Mouse (Mus musculus): ENCODE measurements around the gene Zdhhc19. TPM values are rescaled to one million over a fixed set of nuclear protein-coding genes. Genes with fewer than 3 reads are reported as not detected.

The Zdhhc19 gene
- total and polyA plus RNA-seq, 3 experiments: not detected

DNA sequence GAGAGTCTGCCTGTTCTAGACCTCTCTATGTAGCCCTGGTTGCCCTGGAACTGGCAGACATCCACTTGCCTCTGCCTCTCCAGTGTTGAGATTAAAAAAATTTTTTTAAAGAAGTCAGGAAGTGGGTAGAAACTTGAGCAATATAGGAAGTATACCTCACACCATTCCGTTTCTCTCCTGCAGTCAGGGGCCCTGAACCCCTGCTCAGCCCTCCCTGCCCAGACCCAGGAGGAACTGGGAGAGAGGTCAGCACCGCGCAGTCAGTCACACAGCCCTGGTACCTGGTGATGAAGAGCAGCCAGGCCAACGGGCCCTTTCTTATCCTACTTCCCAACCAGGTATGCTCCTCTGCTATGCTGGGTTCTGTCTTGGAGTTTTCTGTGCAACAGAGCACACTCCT lies 54.0 kb downstream of the Zdhhc19 start:
- TF ChIP-seq TAL1 (conservative IDR thresholded peaks at IDR 0.05; ENCODE audit: low read depth, low read length): no peak
- TF ChIP-seq GATA2 (IDR thresholded peaks at IDR 0.05; ENCODE audit: borderline replicate concordance, low read depth, low read length): no peak
- TF ChIP-seq CTCF (IDR thresholded peaks at IDR 0.05; ENCODE audit: low read depth, low read length): no peak
- no peak for TF ChIP-seq GATA1 (IDR thresholded peaks at IDR 0.05; ENCODE audit: borderline replicate concordance, low read length)
- TF ChIP-seq POLR2AphosphoS5 (IDR thresholded peaks at IDR 0.05; ENCODE audit: insufficient replicate concordance, low read depth, low read length): no peak
- Histone ChIP-seq H3K4me1 (ENCODE audit: insufficient read depth, low read depth, low read length) (peaks cover 26% of the 10 kb centered on the region), H3K4me3 (ENCODE audit: low read depth, low read length) (no peak overlapping the region), H3K27me3 (ENCODE audit: insufficient read depth, low read length) (peaks cover 1% of the 10 kb centered on the region; the same call in 1 of the 2 replicates), H3K36me3 (replicated peaks) (no peaks in the 10 kb centered on the region), H3K9me3 (replicated peaks) (no peaks in the 10 kb centered on the region)
- DNase-seq (ENCODE audit: low spot score) (no peak), ATAC-seq (ENCODE audit: extremely low read depth, insufficient number of reproducible peaks, low FRiP score, poor library complexity, severe bottlenecking) (no peak)

DNA sequence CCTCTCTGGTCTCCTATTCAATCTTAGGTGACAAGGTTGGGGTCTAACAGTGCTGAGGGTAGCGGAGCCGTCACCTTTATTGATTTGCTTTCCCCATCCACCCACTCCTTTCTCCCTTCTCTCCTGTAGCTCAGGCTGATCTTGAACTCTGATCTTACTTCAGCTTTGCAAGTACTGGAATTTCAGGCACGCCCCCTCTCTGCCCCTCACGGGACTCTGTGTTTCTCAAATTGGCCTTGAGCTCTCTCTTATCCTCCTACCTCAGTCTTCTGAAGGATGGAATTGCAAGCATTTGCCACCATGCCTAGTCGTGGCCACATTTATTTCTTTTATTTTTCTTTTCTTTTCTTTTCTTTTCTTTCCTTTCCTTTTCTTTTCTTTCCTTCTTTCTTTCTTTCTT lies 54.4 kb downstream of the Zdhhc19 start:
- TF ChIP-seq TAL1 (conservative IDR thresholded peaks at IDR 0.05; ENCODE audit: low read depth, low read length) (no peak), GATA1 (IDR thresholded peaks at IDR 0.05; ENCODE audit: borderline replicate concordance, low read length) (no peak), GATA2 (IDR thresholded peaks at IDR 0.05; ENCODE audit: borderline replicate concordance, low read depth, low read length) (no peak), CTCF (IDR thresholded peaks at IDR 0.05; ENCODE audit: low read depth, low read length) (no peak), POLR2AphosphoS5 (IDR thresholded peaks at IDR 0.05; ENCODE audit: insufficient replicate concordance, low read depth, low read length) (no peak)
- Histone ChIP-seq H3K36me3 (replicated peaks) (no peaks in the 10 kb centered on the region), H3K27me3 (ENCODE audit: insufficient read depth, low read length) (peaks cover 5% of the 10 kb centered on the region), H3K4me1 (ENCODE audit: insufficient read depth, low read depth, low read length) (peaks cover 27% of the 10 kb centered on the region), H3K4me3 (ENCODE audit: low read depth, low read length) (no peak overlapping the region), H3K9me3 (replicated peaks) (no peaks in the 10 kb centered on the region)
- DNase-seq (ENCODE audit: low spot score) (no peak), ATAC-seq (ENCODE audit: extremely low read depth, insufficient number of reproducible peaks, low FRiP score, poor library complexity, severe bottlenecking) (no peak)

DNA sequence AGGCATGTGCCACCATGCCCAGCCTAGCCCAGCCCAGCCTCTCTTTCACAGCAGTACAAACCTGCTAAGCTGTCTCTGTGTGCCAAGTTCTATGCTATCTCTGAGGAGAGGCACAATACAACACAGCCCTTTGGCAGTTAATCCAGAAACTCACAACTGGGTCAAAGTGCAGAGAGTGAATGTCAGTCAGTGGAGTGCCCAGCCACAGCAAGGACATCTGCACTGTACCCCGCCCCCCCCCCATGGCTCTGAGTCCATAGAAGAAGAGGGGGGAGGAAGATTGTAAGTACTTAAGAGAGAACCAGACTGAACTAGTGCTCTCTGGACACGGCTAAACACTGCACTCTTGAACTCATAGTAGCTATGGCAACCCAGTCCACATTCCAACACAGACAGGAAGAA lies 55.3 kb downstream of the Zdhhc19 start:
- H3K4me1 ChIP-seq (ENCODE audit: insufficient read depth, low read depth, low read length): peaks cover 29% of the 10 kb centered on the region
- no peaks in the 10 kb centered on the region for H3K36me3 ChIP-seq (replicated peaks)
- no peak overlapping the region for H3K4me3 ChIP-seq (ENCODE audit: low read depth, low read length)
- TF ChIP-seq POLR2AphosphoS5 (IDR thresholded peaks at IDR 0.05; ENCODE audit: insufficient replicate concordance, low read depth, low read length) (no peak), TAL1 (conservative IDR thresholded peaks at IDR 0.05; ENCODE audit: low read depth, low read length) (no peak), GATA1 (IDR thresholded peaks at IDR 0.05; ENCODE audit: borderline replicate concordance, low read length) (no peak), CTCF (IDR thresholded peaks at IDR 0.05; ENCODE audit: low read depth, low read length) (no peak), GATA2 (IDR thresholded peaks at IDR 0.05; ENCODE audit: borderline replicate concordance, low read depth, low read length) (no peak)
- DNase-seq (ENCODE audit: low spot score) (no peak), ATAC-seq (ENCODE audit: extremely low read depth, insufficient number of reproducible peaks, low FRiP score, poor library complexity, severe bottlenecking) (no peak)
- H3K9me3 ChIP-seq (replicated peaks): no peaks in the 10 kb centered on the region
- H3K27me3 ChIP-seq (ENCODE audit: insufficient read depth, low read length): peaks cover 7% of the 10 kb centered on the region

DNA sequence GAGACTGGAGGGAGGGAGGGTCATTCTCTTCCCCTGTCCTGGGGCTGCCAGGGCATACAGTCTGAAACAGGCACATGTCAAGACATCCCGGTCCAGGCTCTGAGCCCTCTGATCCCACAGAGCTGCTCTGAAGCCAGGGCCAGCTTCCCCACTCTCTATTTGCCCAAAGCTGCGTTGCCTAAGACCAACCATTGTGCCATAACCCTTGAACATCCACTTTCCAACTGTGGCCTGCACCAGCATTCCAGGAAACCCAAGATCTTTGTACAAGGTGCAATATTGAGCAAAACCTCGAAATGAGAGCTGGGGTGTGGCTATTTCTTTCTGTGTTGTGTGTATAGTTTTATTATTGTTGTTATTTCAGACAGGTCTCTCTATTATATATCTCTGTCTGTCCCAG lies 59.5 kb downstream of the Zdhhc19 start:
- no peak for TF ChIP-seq TAL1 (conservative IDR thresholded peaks at IDR 0.05; ENCODE audit: low read depth, low read length)
- ATAC-seq (ENCODE audit: extremely low read depth, insufficient number of reproducible peaks, low FRiP score, poor library complexity, severe bottlenecking) (no peak), DNase-seq (ENCODE audit: low spot score) (no peak)
- Histone ChIP-seq H3K4me3 (ENCODE audit: low read depth, low read length) (no peak overlapping the region), H3K9me3 (replicated peaks) (no peaks in the 10 kb centered on the region), H3K27me3 (ENCODE audit: insufficient read depth, low read length) (peaks cover 11% of the 10 kb centered on the region), H3K36me3 (replicated peaks) (no peaks in the 10 kb centered on the region), H3K4me1 (ENCODE audit: insufficient read depth, low read depth, low read length) (peaks cover 9% of the 10 kb centered on the region)

DNA sequence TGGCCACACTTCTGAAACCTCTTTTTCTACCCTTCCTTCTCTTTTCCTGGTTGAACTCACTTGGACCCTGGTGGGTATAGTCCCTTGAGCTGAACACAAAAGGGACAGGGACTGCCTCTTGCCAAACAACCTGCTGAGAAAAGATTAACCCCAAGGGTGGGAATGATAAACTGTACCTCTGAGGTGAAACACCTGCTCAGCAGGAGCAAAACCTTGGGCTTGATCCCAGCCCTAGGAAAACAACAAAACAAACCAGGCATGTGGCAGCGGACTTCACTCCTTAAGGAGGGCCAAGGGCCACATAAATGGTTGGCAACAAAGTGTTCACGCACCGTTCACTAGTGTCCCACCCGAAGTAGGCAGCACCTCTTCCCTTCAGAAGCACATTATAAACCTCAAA lies 63.4 kb downstream of the Zdhhc19 start:
- no peak overlapping the region for H3K4me3 ChIP-seq (ENCODE audit: low read depth, low read length)
- no peak for DNase-seq (ENCODE audit: low spot score)
- no peak for ATAC-seq (ENCODE audit: extremely low read depth, insufficient number of reproducible peaks, low FRiP score, poor library complexity, severe bottlenecking)
- no peaks in the 10 kb centered on the region for H3K36me3 ChIP-seq (replicated peaks)
- H3K9me3 ChIP-seq (replicated peaks): no peaks in the 10 kb centered on the region
- H3K4me1 ChIP-seq (ENCODE audit: insufficient read depth, low read depth, low read length): peaks cover 11% of the 10 kb centered on the region; the same call in 1 of the 2 replicates
- peaks cover 14% of the 10 kb centered on the region for H3K27me3 ChIP-seq (ENCODE audit: insufficient read depth, low read length)
- TF ChIP-seq GATA1 (IDR thresholded peaks at IDR 0.05; ENCODE audit: borderline replicate concordance, low read length): no peak
- TF ChIP-seq POLR2AphosphoS5 (IDR thresholded peaks at IDR 0.05; ENCODE audit: insufficient replicate concordance, low read depth, low read length): no peak
- no peak for TF ChIP-seq CTCF (IDR thresholded peaks at IDR 0.05; ENCODE audit: low read depth, low read length)
- no peak for TF ChIP-seq TAL1 (conservative IDR thresholded peaks at IDR 0.05; ENCODE audit: low read depth, low read length)
- TF ChIP-seq GATA2 (IDR thresholded peaks at IDR 0.05; ENCODE audit: borderline replicate concordance, low read depth, low read length): no peak

DNA sequence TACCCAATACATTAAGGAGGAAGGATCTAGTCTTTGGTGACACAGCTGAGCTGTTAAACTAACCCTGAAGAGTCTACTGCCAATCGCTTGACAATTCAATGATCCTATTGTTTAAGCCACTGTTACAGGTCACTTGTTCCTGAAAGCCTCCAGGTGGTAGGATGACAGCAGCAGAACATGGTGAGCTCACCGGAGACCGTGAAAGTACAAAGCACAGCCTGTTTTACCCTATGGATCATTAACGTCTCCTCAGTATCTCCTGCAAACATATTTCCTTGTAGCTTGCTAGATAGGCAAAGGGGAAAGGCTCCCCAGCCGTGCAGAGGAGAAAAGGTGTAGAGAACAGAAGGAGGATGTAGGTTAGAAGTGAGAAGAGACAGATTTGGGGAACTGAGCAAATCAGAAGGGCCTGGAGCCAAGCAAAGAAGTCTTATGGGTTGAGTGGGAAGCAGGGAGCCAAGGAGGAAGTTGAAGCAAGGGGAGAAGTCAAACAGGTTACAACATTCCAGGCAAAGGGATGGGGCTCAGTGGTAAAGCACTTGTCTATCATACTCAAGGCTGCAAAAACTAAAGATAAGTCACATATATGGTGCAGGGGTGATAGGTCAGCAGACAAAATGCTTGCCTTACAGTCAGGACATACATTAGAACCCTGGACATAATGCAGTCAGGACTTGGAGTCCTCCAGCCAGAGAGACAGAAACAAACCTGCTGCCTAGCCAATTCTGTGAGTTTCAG lies 67.2 kb downstream of the Zdhhc19 start:
- H3K4me1 ChIP-seq (ENCODE audit: insufficient read depth, low read depth, low read length): peaks cover 6% of the 10 kb centered on the region; the same call in 1 of the 2 replicates
- no peak for DNase-seq (ENCODE audit: low spot score)
- TF ChIP-seq TAL1 (conservative IDR thresholded peaks at IDR 0.05; ENCODE audit: low read depth, low read length): no peak
- no peak for TF ChIP-seq POLR2AphosphoS5 (IDR thresholded peaks at IDR 0.05; ENCODE audit: insufficient replicate concordance, low read depth, low read length)
- no peak for TF ChIP-seq GATA2 (IDR thresholded peaks at IDR 0.05; ENCODE audit: borderline replicate concordance, low read depth, low read length)
- no peak for TF ChIP-seq GATA1 (IDR thresholded peaks at IDR 0.05; ENCODE audit: borderline replicate concordance, low read length)
- TF ChIP-seq CTCF (IDR thresholded peaks at IDR 0.05; ENCODE audit: low read depth, low read length): no peak
- no peaks in the 10 kb centered on the region for H3K9me3 ChIP-seq (replicated peaks)
- H3K27me3 ChIP-seq (ENCODE audit: insufficient read depth, low read length): peaks cover 3% of the 10 kb centered on the region; the same call in 1 of the 2 replicates
- ATAC-seq (ENCODE audit: extremely low read depth, insufficient number of reproducible peaks, low FRiP score, poor library complexity, severe bottlenecking): no peak
- H3K4me3 ChIP-seq (ENCODE audit: low read depth, low read length): no peak overlapping the region
- no peaks in the 10 kb centered on the region for H3K36me3 ChIP-seq (replicated peaks)

Data from G1E (cell line).